Comparison of ENCODE assay signal across 28 mouse cellular contexts in genomic region chr17:30430961-30431640, GRCm38 (mm10).
A peak's percentile ranks its signal among the peaks of the same experiment; 100 is the strongest.
DNase-seq lines count a peak whose midpoint lies in the region; ATAC-seq and TF ChIP-seq lines count a peak whose summit lies in the region.
"Had no signal": no experiment of that assay in that cellular context is flagged by ENCODE, and none has a peak within 500 bp of the region (broad histone marks: within the 10 kb centered on the region; RNA-seq: fewer than 3 reads in every experiment).

No protein-coding gene starts in this region.

- ATAC-seq in kidney, embryonic 14.5 days (ENCODE audit: low FRiP score, low TSS enrichment): no peak
- ATAC-seq in kidney, embryonic 15.5 days (replicated peaks; ENCODE audit: low FRiP score): no peak
- ATAC-seq: forebrain, embryonic 14.5 days; hindbrain, postnatal 0 days; intestine, embryonic 15.5 days; midbrain, embryonic 16.5 days had no signal

- 49% methylated on average over 10 of the region's 10 CpGs for WGBS in kidney, embryonic 14.5 days
- WGBS in kidney, embryonic 15.5 days: 61% methylated on average over 10 of the region's 10 CpGs
- WGBS in heart, adult 2 months: 85% methylated on average over 10 of the region's 10 CpGs

- intact Hi-C loops in heart, adult 2 months (cut with DNase I): no loop called here

- TF ChIP-seq POLR2A in heart, adult 2 months (IDR thresholded peaks at IDR 0.05; ENCODE audit: insufficient read depth, low read depth, low read length): no peak

- no peak overlapping the region for H3K9ac ChIP-seq in kidney, embryonic 14.5 days (ENCODE audit: low read depth, low read length)
- H3K9ac ChIP-seq in kidney, embryonic 15.5 days: no peak overlapping the region
- no peak overlapping the region for H3K9ac ChIP-seq in heart, adult 2 months (ENCODE audit: low read depth, low read length)
- H3K9ac ChIP-seq: embryonic facial prominence, embryonic 12.5 days; hindbrain, embryonic 12.5 days; intestine, embryonic 15.5 days; liver, embryonic 14.5 days had no signal

- no peak overlapping the region for H3K27ac ChIP-seq in kidney, embryonic 14.5 days (ENCODE audit: low read depth, low read length)
- peak overlapping the region; percentile 39; the same call in 1 of the 2 replicates for H3K27ac ChIP-seq in kidney, embryonic 15.5 days
- H3K27ac ChIP-seq in heart, adult 2 months: no peak overlapping the region
- H3K27ac ChIP-seq: embryonic facial prominence, embryonic 12.5 days; hindbrain, embryonic 12.5 days; hindbrain, postnatal 0 days; intestine, embryonic 15.5 days; liver, embryonic 14.5 days had no signal

- H3K9me3 ChIP-seq in kidney, embryonic 14.5 days (ENCODE audit: control insufficient read depth, low read length): no peaks in the 10 kb centered on the region
- H3K9me3 ChIP-seq in kidney, embryonic 15.5 days (replicated peaks): no peaks in the 10 kb centered on the region
- H3K9me3 ChIP-seq: embryonic facial prominence, embryonic 12.5 days; G1E; hindbrain, embryonic 12.5 days; intestine, embryonic 15.5 days had no signal

- no peaks in the 10 kb centered on the region for H3K27me3 ChIP-seq in kidney, embryonic 14.5 days (ENCODE audit: control insufficient read depth, insufficient read depth, low read length)
- H3K27me3 ChIP-seq in kidney, embryonic 15.5 days: no peaks in the 10 kb centered on the region
- no peaks in the 10 kb centered on the region for H3K27me3 ChIP-seq in heart, adult 2 months (ENCODE audit: control insufficient read depth, insufficient read depth, low read length)
- H3K27me3 ChIP-seq: embryonic facial prominence, embryonic 12.5 days; hindbrain, embryonic 12.5 days; intestine, embryonic 15.5 days had no signal

- H3K36me3 ChIP-seq in kidney, embryonic 14.5 days (ENCODE audit: control insufficient read depth, insufficient read depth, low read length): no peaks in the 10 kb centered on the region
- H3K36me3 ChIP-seq in kidney, embryonic 15.5 days: no peaks in the 10 kb centered on the region
- H3K36me3 ChIP-seq in heart, adult 2 months (ENCODE audit: control insufficient read depth, insufficient read depth, low read length): no peaks in the 10 kb centered on the region
- H3K36me3 ChIP-seq: embryonic facial prominence, embryonic 12.5 days; hindbrain, embryonic 12.5 days; intestine, embryonic 15.5 days had no signal

- no peaks in the 10 kb centered on the region for H3K4me1 ChIP-seq in kidney, embryonic 14.5 days (ENCODE audit: control insufficient read depth, insufficient read depth, low read length)
- H3K4me1 ChIP-seq in kidney, embryonic 15.5 days: peaks cover 11% of the 10 kb centered on the region
- no peaks in the 10 kb centered on the region for H3K4me1 ChIP-seq in heart, adult 2 months (ENCODE audit: control insufficient read depth, insufficient read depth, low read length)
- H3K4me1 ChIP-seq: embryonic facial prominence, embryonic 12.5 days had no signal

- no peak overlapping the region for H3K4me3 ChIP-seq in kidney, embryonic 14.5 days (ENCODE audit: low read length)
- no peak overlapping the region for H3K4me3 ChIP-seq in kidney, embryonic 15.5 days (replicated peaks)
- H3K4me3 ChIP-seq in heart, adult 2 months: no peak overlapping the region
- H3K4me3 ChIP-seq: embryonic facial prominence, embryonic 12.5 days; hindbrain, embryonic 12.5 days; intestine, embryonic 15.5 days had no signal

- TF ChIP-seq CTCF in heart, adult 2 months (IDR thresholded peaks at IDR 0.05): no peak

- no peaks in the 10 kb centered on the region for H3K79me2 ChIP-seq in heart, adult 2 months (replicated peaks; ENCODE audit: control insufficient read depth, insufficient read depth, low read length)

- H3K4me2 ChIP-seq in kidney, embryonic 14.5 days (replicated peaks; ENCODE audit: low read depth, low read length): no peak overlapping the region
- H3K4me2 ChIP-seq in kidney, embryonic 15.5 days: no peak overlapping the region
- H3K4me2 ChIP-seq: embryonic facial prominence, embryonic 12.5 days; heart, embryonic 11.5 days; hindbrain, embryonic 12.5 days; intestine, embryonic 15.5 days; midbrain, embryonic 11.5 days had no signal

- TF ChIP-seq EP300 in heart, adult 2 months (IDR thresholded peaks at IDR 0.05; ENCODE audit: insufficient read depth, low read depth, low read length): no peak

- DNase-seq in kidney, adult 11 months: peak; percentile 53
- DNase-seq in Muller cell, postnatal 12 days (ENCODE audit: inconsistent ontology term): peak; percentile 44
- peak; percentile 54 to 55 for DNase-seq in kidney, postnatal 36 days
- DNase-seq in ovary, adult 18-20 months (ENCODE audit: low spot score): no peak
- DNase-seq in urinary bladder, adult 2 months (ENCODE audit: low spot score): no peak
- no peak for DNase-seq in heart, adult 2 months
- DNase-seq: adrenal gland, postnatal 14 days; cerebellum, adult 11 months; cerebellum, adult 9-10 months; embryo, embryonic 11 days; gastrocnemius, postnatal 25 days; heart, adult 11 months; heart, postnatal 36 days; liver; lung, adult 2 months; lung, postnatal 14 days had no signal

Comparison
In these comparisons a context has a peak if more than half of its experiments do, and no peak if none do; other contexts are left out.
1. DNase-seq: peak in kidney, adult 11 months (single experiment), Muller cell, postnatal 12 days (single experiment) and kidney, postnatal 36 days (2 of 2); none in ovary, adult 18-20 months (single experiment), urinary bladder, adult 2 months (single experiment) and heart, adult 2 months (0 of 2).